Mouse (Mus musculus): ENCODE measurements around the gene Arid3b. TPM values are rescaled to one million over a fixed set of nuclear protein-coding genes. Genes with fewer than 3 reads are reported as not detected.

Arid3b gene
- total RNA-seq, 1 experiment: 23.4 TPM

DNA sequence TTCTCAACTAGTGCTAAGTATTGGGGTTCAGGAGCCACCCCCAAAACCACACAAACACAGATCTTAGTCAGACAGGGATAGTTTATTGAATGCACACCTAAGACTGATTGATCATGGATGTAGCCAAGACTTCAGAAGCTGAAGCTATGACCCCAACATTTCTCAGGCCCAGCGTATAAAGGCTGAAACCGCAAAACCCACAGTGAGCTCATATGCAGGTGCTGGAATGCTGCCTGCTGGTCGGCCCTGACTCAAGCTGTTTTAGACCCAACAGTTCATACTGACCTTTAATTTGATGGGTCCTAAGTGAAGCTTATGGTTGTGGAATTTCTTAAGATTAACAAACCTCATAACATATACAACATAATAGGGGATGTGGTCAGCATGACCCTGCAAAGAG is 53.9 kb downstream of the Arid3b start:
- H3K27ac ChIP-seq (ENCODE audit: insufficient read depth, low read depth, low read length, poor library complexity, severe bottlenecking): no peak overlapping the region
- TF ChIP-seq MAFK (IDR thresholded peaks at IDR 0.05; ENCODE audit: insufficient read depth, low read depth, low read length) (no peak), ZNF384 (IDR thresholded peaks at IDR 0.05; ENCODE audit: low read depth, low read length) (no peak), CHD2 (IDR thresholded peaks at IDR 0.05; ENCODE audit: low read depth, low read length) (no peak), HCFC1 (IDR thresholded peaks at IDR 0.05; ENCODE audit: borderline replicate concordance, insufficient read depth, low read length) (no peak), ZC3H11A (IDR thresholded peaks at IDR 0.05; ENCODE audit: borderline replicate concordance, low read depth, low read length) (no peak)
- H3K4me3 ChIP-seq (ENCODE audit: insufficient read depth in 1 of 2, low read depth in 1 of 2, low read length in 2 of 2, poor library complexity in 1 of 2, severe bottlenecking in 1 of 2): no peak overlapping the region
- no peaks in the 10 kb centered on the region for H3K9me3 ChIP-seq (ENCODE audit: control insufficient read depth, insufficient read depth, low read depth, low read length)
- H3K9ac ChIP-seq (ENCODE audit: insufficient read depth, low read depth, low read length, poor library complexity, severe bottlenecking): no peak overlapping the region
- H3K4me1 ChIP-seq (ENCODE audit: control insufficient read depth in 2 of 2, insufficient read depth in 2 of 2, low read length in 2 of 2, poor library complexity in 1 of 2): peaks cover 0 to 2% of the 10 kb centered on the region in 2 experiments; a peak in 1 of 4 replicates
- DNase-seq (ENCODE audit: low read depth, low spot score): no peak
- H3K36me3 ChIP-seq (ENCODE audit: control insufficient read depth, insufficient read depth, low read length, poor library complexity, severe bottlenecking): no peaks in the 10 kb centered on the region
- in situ Hi-C loops (cut with MboI; ENCODE audit: low sequenced_read_pairs in 2 of 2, unreplicated experiment in 2 of 2): no loop called here

GRCm38 (mm10) chr9:57775736-57776135 is 60.9 kb downstream of the Arid3b start:
- in situ Hi-C loops (cut with MboI; ENCODE audit: low sequenced_read_pairs in 2 of 2, unreplicated experiment in 2 of 2): no loop called here
- H3K4me1 ChIP-seq (ENCODE audit: control insufficient read depth in 2 of 2, insufficient read depth in 2 of 2, low read length in 2 of 2, poor library complexity in 1 of 2): peaks cover 0 to 2% of the 10 kb centered on the region in 2 experiments; a peak in 1 of 4 replicates

GRCm38 (mm10) chr9:57775026-57775425 is 61.6 kb downstream of the Arid3b start:
- TF ChIP-seq CHD2 (IDR thresholded peaks at IDR 0.05; ENCODE audit: low read depth, low read length) (no peak), ZNF384 (IDR thresholded peaks at IDR 0.05; ENCODE audit: low read depth, low read length) (no peak), MAFK (IDR thresholded peaks at IDR 0.05; ENCODE audit: insufficient read depth, low read depth, low read length) (no peak), HCFC1 (IDR thresholded peaks at IDR 0.05; ENCODE audit: borderline replicate concordance, insufficient read depth, low read length) (no peak), ZC3H11A (IDR thresholded peaks at IDR 0.05; ENCODE audit: borderline replicate concordance, low read depth, low read length) (no peak)

More at GRCm38 (mm10) chr9:57775736-57776135, 60.9 kb downstream of the Arid3b start:
- no peak overlapping the region for H3K4me3 ChIP-seq (ENCODE audit: insufficient read depth in 1 of 2, low read depth in 1 of 2, low read length in 2 of 2, poor library complexity in 1 of 2, severe bottlenecking in 1 of 2)
- TF ChIP-seq ZNF384 (IDR thresholded peaks at IDR 0.05; ENCODE audit: low read depth, low read length) (no peak), ZC3H11A (IDR thresholded peaks at IDR 0.05; ENCODE audit: borderline replicate concordance, low read depth, low read length) (no peak), MAFK (IDR thresholded peaks at IDR 0.05; ENCODE audit: insufficient read depth, low read depth, low read length) (no peak)
- no peaks in the 10 kb centered on the region for H3K36me3 ChIP-seq (ENCODE audit: control insufficient read depth, insufficient read depth, low read length, poor library complexity, severe bottlenecking)
- H3K9ac ChIP-seq (ENCODE audit: insufficient read depth, low read depth, low read length, poor library complexity, severe bottlenecking): no peak overlapping the region
- no peak overlapping the region for H3K27ac ChIP-seq (ENCODE audit: insufficient read depth, low read depth, low read length, poor library complexity, severe bottlenecking)
- no peak for DNase-seq (ENCODE audit: low read depth, low spot score)
- no peaks in the 10 kb centered on the region for H3K9me3 ChIP-seq (ENCODE audit: control insufficient read depth, insufficient read depth, low read depth, low read length)

GRCm38 (mm10) chr9:57774168-57774567 is 62.4 kb downstream of the Arid3b start:
- in situ Hi-C loops (cut with MboI; ENCODE audit: low sequenced_read_pairs in 2 of 2, unreplicated experiment in 2 of 2): no loop called here
- no peaks in the 10 kb centered on the region for H3K4me1 ChIP-seq (ENCODE audit: control insufficient read depth in 2 of 2, insufficient read depth in 2 of 2, low read length in 2 of 2, poor library complexity in 1 of 2)
- no peak overlapping the region for H3K27ac ChIP-seq (ENCODE audit: insufficient read depth, low read depth, low read length, poor library complexity, severe bottlenecking)
- H3K4me3 ChIP-seq (ENCODE audit: insufficient read depth in 1 of 2, low read depth in 1 of 2, low read length in 2 of 2, poor library complexity in 1 of 2, severe bottlenecking in 1 of 2): no peak overlapping the region
- H3K36me3 ChIP-seq (ENCODE audit: control insufficient read depth, insufficient read depth, low read length, poor library complexity, severe bottlenecking): no peaks in the 10 kb centered on the region
- no peaks in the 10 kb centered on the region for H3K9me3 ChIP-seq (ENCODE audit: control insufficient read depth, insufficient read depth, low read depth, low read length)
- TF ChIP-seq ZC3H11A (IDR thresholded peaks at IDR 0.05; ENCODE audit: borderline replicate concordance, low read depth, low read length): no peak
- no peak for TF ChIP-seq MAFK (IDR thresholded peaks at IDR 0.05; ENCODE audit: insufficient read depth, low read depth, low read length)
- no peak for DNase-seq (ENCODE audit: low read depth, low spot score)
- no peak overlapping the region for H3K9ac ChIP-seq (ENCODE audit: insufficient read depth, low read depth, low read length, poor library complexity, severe bottlenecking)

More at GRCm38 (mm10) chr9:57775026-57775425, 61.6 kb downstream of the Arid3b start:
- DNase-seq (ENCODE audit: low read depth, low spot score): no peak
- Histone ChIP-seq H3K27ac (ENCODE audit: insufficient read depth, low read depth, low read length, poor library complexity, severe bottlenecking) (no peak overlapping the region), H3K9ac (ENCODE audit: insufficient read depth, low read depth, low read length, poor library complexity, severe bottlenecking) (no peak overlapping the region), H3K4me3 (ENCODE audit: insufficient read depth in 1 of 2, low read depth in 1 of 2, low read length in 2 of 2, poor library complexity in 1 of 2, severe bottlenecking in 1 of 2) (no peak overlapping the region), H3K4me1 (ENCODE audit: control insufficient read depth in 2 of 2, insufficient read depth in 2 of 2, low read length in 2 of 2, poor library complexity in 1 of 2) (peaks cover 0 to under 1% of the 10 kb centered on the region in 2 experiments; a peak in 1 of 4 replicates), H3K9me3 (ENCODE audit: control insufficient read depth, insufficient read depth, low read depth, low read length) (no peaks in the 10 kb centered on the region), H3K36me3 (ENCODE audit: control insufficient read depth, insufficient read depth, low read length, poor library complexity, severe bottlenecking) (no peaks in the 10 kb centered on the region)
- in situ Hi-C loops (cut with MboI; ENCODE audit: low sequenced_read_pairs in 2 of 2, unreplicated experiment in 2 of 2): no loop called here

- in situ Hi-C loops (cut with MboI; ENCODE audit: low sequenced_read_pairs in 2 of 2, unreplicated experiment in 2 of 2): no loop called here
- H3K4me1 ChIP-seq (ENCODE audit: control insufficient read depth in 2 of 2, insufficient read depth in 2 of 2, low read length in 2 of 2, poor library complexity in 1 of 2): no peaks in the 10 kb centered on the region
- H3K9ac ChIP-seq (ENCODE audit: insufficient read depth, low read depth, low read length, poor library complexity, severe bottlenecking): no peak overlapping the region
- no peak overlapping the region for H3K4me3 ChIP-seq (ENCODE audit: insufficient read depth in 1 of 2, low read depth in 1 of 2, low read length in 2 of 2, poor library complexity in 1 of 2, severe bottlenecking in 1 of 2)
- H3K9me3 ChIP-seq (ENCODE audit: control insufficient read depth, insufficient read depth, low read depth, low read length): no peaks in the 10 kb centered on the region
- no peaks in the 10 kb centered on the region for H3K36me3 ChIP-seq (ENCODE audit: control insufficient read depth, insufficient read depth, low read length, poor library complexity, severe bottlenecking)
- no peak for TF ChIP-seq ZC3H11A (IDR thresholded peaks at IDR 0.05; ENCODE audit: borderline replicate concordance, low read depth, low read length)
- no peak for TF ChIP-seq MAFK (IDR thresholded peaks at IDR 0.05; ENCODE audit: insufficient read depth, low read depth, low read length)
- no peak for TF ChIP-seq CHD2 (IDR thresholded peaks at IDR 0.05; ENCODE audit: low read depth, low read length)
- no peak for TF ChIP-seq ZNF384 (IDR thresholded peaks at IDR 0.05; ENCODE audit: low read depth, low read length)
- TF ChIP-seq HCFC1 (IDR thresholded peaks at IDR 0.05; ENCODE audit: borderline replicate concordance, insufficient read depth, low read length): no peak
- DNase-seq (ENCODE audit: low read depth, low spot score): no peak
- no peak overlapping the region for H3K27ac ChIP-seq (ENCODE audit: insufficient read depth, low read depth, low read length, poor library complexity, severe bottlenecking)
Observed at GRCm38 (mm10) chr9:57773754-57774153, 62.8 kb downstream of the Arid3b start.
